Mouse (Mus musculus) embryonic facial prominence, embryonic 10.5 days (tissue): ENCODE data around the gene Saa2. TPM values are rescaled to one million over a fixed set of nuclear protein-coding genes. Genes with fewer than 3 reads are reported as not detected.
"Not testable (repeated sequence)": the region's sequence is repeated elsewhere in the genome, so short reads cannot be mapped to it uniquely, and the experiment has no call there.

Experiments
- DNase-seq: peaks from one replicate; pipeline ENCODE4 v3.0.0-alpha.2; 2017; ENCODE audit warnings: low spot score
- H3K27ac ChIP-seq: fragments of 300-500 bp; sonication (generic); replicated peaks from 2 replicates; pipeline ENCODE4 v1.5.1; 2016; ENCODE audit warnings: mild to moderate bottlenecking
- H3K27me3 ChIP-seq: fragments of 300-500 bp; sonication (generic); replicated peaks from 2 replicates; pipeline ENCODE4 v1.6.1; 2016; ENCODE audit warnings: low read depth, mild to moderate bottlenecking; ENCODE audit not compliant: poor library complexity, severe bottlenecking
- H3K36me3 ChIP-seq: fragments of 300-500 bp; sonication (generic); replicated peaks from 2 replicates; pipeline ENCODE4 v1.6.1; 2016; ENCODE audit warnings: mild to moderate bottlenecking, moderate library complexity
- H3K4me1 ChIP-seq: fragments of 300-500 bp; sonication (generic); 2 replicates; pipeline ENCODE4 v1.6.1; 2016
- H3K4me3 ChIP-seq: fragments of 300-500 bp; sonication (generic); 2 replicates; pipeline ENCODE4 v1.5.1; 2016; ENCODE audit warnings: mild to moderate bottlenecking, moderate library complexity
- H3K9me3 ChIP-seq: fragments of 300-500 bp; sonication (generic); 2 replicates; pipeline ENCODE4 v1.6.1; 2016; ENCODE audit warnings: mild to moderate bottlenecking
- WGBS: fragments of 180-500 bp; shearing (Covaris S2); methylation state at CpG from one replicate; pipeline ENCODE4 v1.1.7; 2016; 5-methylcytosine and 5-hydroxymethylcytosine counted together
- polyA plus RNA-seq: library from polyadenylated mRNA; unstranded; fragments of >200 nt; fragmentation: Nextera tagmentation; extraction: Ambion mirVana; gene quantifications from 2 replicates; pipeline ENCODE4 v1.2.1, GENCODE M21; 2016

Saa2 gene
- polyA plus RNA-seq, 1 experiment from 2014 or later: 1.8 TPM

GRCm38 (mm10) chr7:46732458-46732857 is 19.1 kb upstream of the Saa2 start, which contains the start of gene Saa4:
Gene Saa4 (minus strand): TSS chr7:46732603.
- Histone ChIP-seq H3K27me3 (no peaks in the 10 kb centered on the region), H3K4me3 (no peak within 1 kb of the TSS), H3K27ac (no peak within 1 kb of the TSS), H3K36me3 (no peaks in the 10 kb centered on the region), H3K9me3 (no peaks in the 10 kb centered on the region), H3K4me1 (no peaks in the 10 kb centered on the region)
- DNase-seq: no peak
- 91% methylated on average over 4 of the region's 4 CpGs for WGBS

GRCm38 (mm10) chr7:46734983-46735382 is 16.6 kb upstream of the Saa2 start:
- H3K9me3 ChIP-seq: no peaks in the 10 kb centered on the region
- H3K27ac ChIP-seq: no peak overlapping the region
- DNase-seq: no peak
- H3K4me1 ChIP-seq: no peaks in the 10 kb centered on the region
- no peaks in the 10 kb centered on the region for H3K36me3 ChIP-seq
- no peaks in the 10 kb centered on the region for H3K27me3 ChIP-seq
- WGBS: 90% methylated on average over 2 of the region's 2 CpGs
- no peak overlapping the region for H3K4me3 ChIP-seq

GRCm38 (mm10) chr7:46738561-46739460 is 12.8 kb upstream of the Saa2 start:
- H3K36me3 ChIP-seq: no peaks in the 10 kb centered on the region
- no peaks in the 10 kb centered on the region for H3K9me3 ChIP-seq
- H3K27me3 ChIP-seq: no peaks in the 10 kb centered on the region
- no peak for DNase-seq
- H3K4me3 ChIP-seq: no peak overlapping the region
- no peak overlapping the region for H3K27ac ChIP-seq
- 85% methylated on average over 12 of the region's 12 CpGs for WGBS
- peaks cover 10% of the 10 kb centered on the region for H3K4me1 ChIP-seq

- peaks cover 10% of the 10 kb centered on the region for H3K4me1 ChIP-seq
- DNase-seq, H3K4me3 ChIP-seq, H3K27ac ChIP-seq, H3K9me3 ChIP-seq, H3K27me3 ChIP-seq, H3K36me3 ChIP-seq: not testable (repeated sequence)
- 83% methylated on average over 5 of the region's 5 CpGs for WGBS
Measured at GRCm38 (mm10) chr7:46740041-46740440, 11.5 kb upstream of the Saa2 start.

- not testable (repeated sequence) for H3K27ac ChIP-seq, H3K36me3 ChIP-seq, H3K4me3 ChIP-seq, H3K9me3 ChIP-seq, H3K27me3 ChIP-seq, DNase-seq
- WGBS: 67% methylated on average over 3 of the region's 3 CpGs
- H3K4me1 ChIP-seq: peaks cover 10% of the 10 kb centered on the region
Measured at GRCm38 (mm10) chr7:46742880-46743279, 8.7 kb upstream of the Saa2 start, which contains the start of gene Saa1. Gene Saa1 (minus strand): TSS chr7:46742980.

GRCm38 (mm10) chr7:46745816-46746215 is 5.8 kb upstream of the Saa2 start:
- H3K36me3 ChIP-seq: no peaks in the 10 kb centered on the region
- WGBS: 80% methylated on average over 3 of the region's 3 CpGs
- no peaks in the 10 kb centered on the region for H3K27me3 ChIP-seq
- H3K27ac ChIP-seq: no peak overlapping the region
- H3K4me1 ChIP-seq: peaks cover 13% of the 10 kb centered on the region
- DNase-seq: no peak
- no peaks in the 10 kb centered on the region for H3K9me3 ChIP-seq
- no peak overlapping the region for H3K4me3 ChIP-seq

- Histone ChIP-seq H3K27ac (no peak overlapping the region), H3K4me1 (peaks cover 12% of the 10 kb centered on the region), H3K4me3 (no peak overlapping the region), H3K9me3 (no peaks in the 10 kb centered on the region), H3K27me3 (no peaks in the 10 kb centered on the region), H3K36me3 (no peaks in the 10 kb centered on the region)
- 76% methylated on average over 7 of the region's 7 CpGs for WGBS
- no peak for DNase-seq
Measured at GRCm38 (mm10) chr7:46746381-46746780, 5.2 kb upstream of the Saa2 start.

GRCm38 (mm10) chr7:46748459-46748858 is 3.1 kb upstream of the Saa2 start:
- Histone ChIP-seq H3K4me1 (peaks cover 18% of the 10 kb centered on the region), H3K4me3 (no peak overlapping the region), H3K9me3 (no peaks in the 10 kb centered on the region), H3K27me3 (no peaks in the 10 kb centered on the region), H3K36me3 (no peaks in the 10 kb centered on the region), H3K27ac (no peak overlapping the region)
- no peak for DNase-seq
- WGBS: 52% methylated on average over 3 of the region's 3 CpGs

- H3K4me3 ChIP-seq: no peak overlapping the region
- no peak for DNase-seq
- H3K36me3 ChIP-seq: peaks cover 73% of the 10 kb centered on the region
- H3K27me3 ChIP-seq: no peaks in the 10 kb centered on the region
- WGBS: 76% methylated on average over 11 of the region's 11 CpGs
- no peak overlapping the region for H3K27ac ChIP-seq
- H3K4me1 ChIP-seq: no peaks in the 10 kb centered on the region
- no peaks in the 10 kb centered on the region for H3K9me3 ChIP-seq
Measured at GRCm38 (mm10) chr7:46761049-46761795, 9.6 kb downstream of the Saa2 start.

GRCm38 (mm10) chr7:46762601-46763000 is 11.0 kb downstream of the Saa2 start:
- Histone ChIP-seq H3K4me1 (no peaks in the 10 kb centered on the region), H3K27me3 (no peaks in the 10 kb centered on the region), H3K4me3 (no peak overlapping the region), H3K9me3 (no peaks in the 10 kb centered on the region), H3K36me3 (peaks cover 85% of the 10 kb centered on the region), H3K27ac (no peak overlapping the region)
- WGBS: 90% methylated on average over 5 of the region's 5 CpGs
- DNase-seq: no peak

- no peak for DNase-seq
- Histone ChIP-seq H3K27me3 (no peaks in the 10 kb centered on the region), H3K27ac (no peak overlapping the region), H3K4me3 (no peak overlapping the region), H3K36me3 (peaks cover 93% of the 10 kb centered on the region), H3K9me3 (no peaks in the 10 kb centered on the region), H3K4me1 (no peaks in the 10 kb centered on the region)
- 87% methylated on average over 8 of the region's 8 CpGs for WGBS
Measured at GRCm38 (mm10) chr7:46764672-46765071, 13.1 kb downstream of the Saa2 start.

- no peaks in the 10 kb centered on the region for H3K4me1 ChIP-seq
- no peaks in the 10 kb centered on the region for H3K9me3 ChIP-seq
- H3K27me3 ChIP-seq: no peaks in the 10 kb centered on the region
- DNase-seq: no peak
- H3K4me3 ChIP-seq: no peak overlapping the region
- H3K27ac ChIP-seq: no peak overlapping the region
- peaks cover 84% of the 10 kb centered on the region for H3K36me3 ChIP-seq
Measured at GRCm38 (mm10) chr7:46767371-46767770, 15.8 kb downstream of the Saa2 start.

GRCm38 (mm10) chr7:46768451-46768850 is 16.9 kb downstream of the Saa2 start:
- no peaks in the 10 kb centered on the region for H3K4me1 ChIP-seq
- H3K27me3 ChIP-seq: no peaks in the 10 kb centered on the region
- H3K36me3 ChIP-seq: peaks cover 84% of the 10 kb centered on the region
- DNase-seq: no peak
- H3K9me3 ChIP-seq: no peaks in the 10 kb centered on the region
- 91% methylated on average over 7 of the region's 7 CpGs for WGBS
- no peak overlapping the region for H3K27ac ChIP-seq
- H3K4me3 ChIP-seq: no peak overlapping the region
